Mouse (Mus musculus) C2C12 (cell line): Measurements from ENCODE around the gene Abt1. TPM values are rescaled to one million over a fixed set of nuclear protein-coding genes. Genes with fewer than 3 reads are reported as not detected.

ENCODE experiments used
- H3K27me3 ChIP-seq: one replicate; pipeline ENCODE4 v1.6.1; 2011; ENCODE audit not compliant: control insufficient read depth, insufficient read depth, insufficient read length
- H3K36me3 ChIP-seq: one replicate; pipeline ENCODE4 v1.6.1; 2011; ENCODE audit not compliant: control insufficient read depth, insufficient read depth
- H3K4me3 ChIP-seq: one replicate; pipeline ENCODE4 v1.5.1; 2011; ENCODE audit warnings: mild to moderate bottlenecking, control low read depth; ENCODE audit not compliant: poor library complexity, insufficient read depth, severe bottlenecking
- H3K79me2 ChIP-seq: one replicate; pipeline ENCODE4 v1.6.1; 2011; ENCODE audit not compliant: control insufficient read depth, insufficient read depth
- H3K79me3 ChIP-seq: one replicate; pipeline ENCODE4 v1.6.1; 2011; ENCODE audit warnings: low read depth, control low read depth
- H3ac ChIP-seq: one replicate; pipeline ENCODE3; 2011; ENCODE audit warnings: low read depth; ENCODE audit not compliant: control insufficient read depth, insufficient read length
- CEBPB ChIP-seq: IDR thresholded peaks from one replicate; pipeline ENCODE4 v1.6.1; 2011; ENCODE audit warnings: low read depth, mild to moderate bottlenecking, control low read depth, moderate library complexity
- CTCF ChIP-seq: IDR thresholded peaks from one replicate; pipeline ENCODE4 v1.5.1; 2011; ENCODE audit not compliant: control insufficient read depth, insufficient read depth, insufficient read length
- FOSL1 ChIP-seq: IDR thresholded peaks from one replicate; pipeline ENCODE4 v1.8.0; 2011; ENCODE audit warnings: mild to moderate bottlenecking, low read length; ENCODE audit not compliant: poor library complexity, insufficient read depth, severe bottlenecking
- MAX ChIP-seq: IDR thresholded peaks from one replicate; pipeline ENCODE4 v1.6.1; 2011; ENCODE audit warnings: mild to moderate bottlenecking, control low read depth
- MYOD1 ChIP-seq: IDR thresholded peaks from one replicate; pipeline ENCODE4 v1.6.1; 2011; ENCODE audit warnings: low read depth; ENCODE audit not compliant: control insufficient read depth, insufficient read length
- MYOG ChIP-seq: IDR thresholded peaks from one replicate; pipeline ENCODE4 v1.6.1; 2011; ENCODE audit not compliant: control insufficient read depth, insufficient read length; ENCODE audit errors: extremely low read depth
- USF1 ChIP-seq: IDR thresholded peaks from one replicate; pipeline ENCODE4 v1.6.1; 2011; ENCODE audit warnings: low read depth, mild to moderate bottlenecking, control low read depth, moderate library complexity
- polyA plus RNA-seq: library from polyadenylated mRNA; unstranded; fragments of >200 nt; fragmentation: generic; extraction: Trizol; gene quantifications from one replicate; pipeline ENCODE4 v1.2.1, GENCODE M21; 2012; ENCODE audit warnings: missing spikeins

Abt1 gene
- polyA plus RNA-seq, 1 experiment: 11.2 TPM

GRCm38 (mm10) chr13:23463381-23464223 is 39.9 kb upstream of the Abt1 start:
- no peak for TF ChIP-seq FOSL1
- no peak for TF ChIP-seq CTCF
- no peak for TF ChIP-seq CEBPB
- TF ChIP-seq MYOD1: no peak
- TF ChIP-seq MYOG: no peak
- no peak for TF ChIP-seq USF1
- TF ChIP-seq MAX: no peak
- Histone ChIP-seq H3K79me3 (no peaks in the 10 kb centered on the region), H3K36me3 (no peaks in the 10 kb centered on the region), H3K4me3 (peak overlapping the region; percentile 23), H3K79me2 (no peaks in the 10 kb centered on the region), H3K27me3 (no peaks in the 10 kb centered on the region), H3ac (peak overlapping the region; percentile 36)

GRCm38 (mm10) chr13:23462669-23463068 is 39.0 kb upstream of the Abt1 start:
- Histone ChIP-seq H3K36me3 (no peaks in the 10 kb centered on the region), H3K79me3 (no peaks in the 10 kb centered on the region), H3K27me3 (no peaks in the 10 kb centered on the region), H3K79me2 (no peaks in the 10 kb centered on the region), H3K4me3 (no peak overlapping the region), H3ac (no peak overlapping the region)
- TF ChIP-seq MYOG: no peak
- no peak for TF ChIP-seq USF1
- TF ChIP-seq MYOD1: no peak
- TF ChIP-seq CTCF: no peak
- TF ChIP-seq FOSL1: no peak
- no peak for TF ChIP-seq CEBPB

- TF ChIP-seq MYOG (no peak), CTCF (no peak), MAX (no peak), MYOD1 (no peak), FOSL1 (no peak), USF1 (no peak), CEBPB (no peak)
Observed at GRCm38 (mm10) chr13:23462063-23462462, 38.4 kb upstream of the Abt1 start.

DNA sequence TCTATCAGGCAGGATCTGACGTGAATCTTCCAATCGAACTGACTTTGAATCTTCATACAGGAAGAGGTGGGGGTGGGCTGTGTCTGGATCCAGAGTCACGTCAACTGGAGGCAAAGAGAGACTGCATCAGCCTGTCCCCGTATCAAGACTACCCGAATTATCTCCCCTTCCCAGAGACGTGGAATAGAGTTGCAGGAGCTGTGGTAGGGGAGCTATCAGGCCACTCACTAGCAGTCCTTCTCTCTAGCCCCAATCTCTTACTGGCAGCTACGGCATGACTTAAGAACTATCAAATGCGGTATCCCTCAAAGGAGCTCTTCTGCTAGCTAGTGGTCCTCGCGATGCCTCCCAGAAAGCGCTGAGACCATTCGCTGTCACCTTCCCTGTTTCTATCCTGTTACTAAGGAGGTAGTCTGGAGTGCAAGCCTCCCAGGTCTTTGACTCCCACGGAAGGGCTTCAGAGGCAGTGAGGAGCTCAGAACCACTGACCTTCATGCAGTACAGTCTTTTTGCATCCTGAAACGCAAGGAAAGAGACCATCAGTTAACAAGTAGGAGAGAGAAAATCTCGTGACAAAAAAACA is 35.7 kb upstream of the Abt1 start:
- H3K4me3 ChIP-seq: no peak overlapping the region
- H3K79me3 ChIP-seq: no peaks in the 10 kb centered on the region
- no peaks in the 10 kb centered on the region for H3K36me3 ChIP-seq
- H3ac ChIP-seq: no peak overlapping the region
- no peaks in the 10 kb centered on the region for H3K27me3 ChIP-seq
- H3K79me2 ChIP-seq: no peaks in the 10 kb centered on the region
- TF ChIP-seq CEBPB (no peak), MAX (no peak), MYOG (no peak), CTCF (no peak), USF1 (no peak)

More at GRCm38 (mm10) chr13:23462063-23462462, 38.4 kb upstream of the Abt1 start:
- H3K36me3 ChIP-seq: no peaks in the 10 kb centered on the region
- H3K27me3 ChIP-seq: no peaks in the 10 kb centered on the region
- H3ac ChIP-seq: no peak overlapping the region
- no peak overlapping the region for H3K4me3 ChIP-seq
- no peaks in the 10 kb centered on the region for H3K79me2 ChIP-seq
- no peaks in the 10 kb centered on the region for H3K79me3 ChIP-seq

DNA sequence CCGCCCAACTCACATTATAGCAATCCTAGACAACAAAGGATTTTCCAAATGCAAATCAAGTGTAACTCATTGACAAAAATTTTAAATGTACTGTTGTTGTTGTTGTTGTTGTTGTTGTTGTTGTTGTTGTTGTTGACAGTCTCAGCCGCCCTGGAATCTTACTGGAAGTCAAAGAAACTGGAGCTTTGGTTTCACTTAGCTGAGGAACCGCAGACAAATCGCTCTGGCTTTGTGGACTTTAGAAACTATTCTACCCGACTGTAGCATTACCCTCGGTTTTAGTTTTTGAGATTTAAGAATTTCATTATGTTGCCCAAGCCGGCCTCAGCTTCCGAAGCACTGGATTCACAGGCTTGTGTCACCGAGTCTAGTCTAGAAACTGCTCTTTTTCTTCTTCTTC is 30.3 kb upstream of the Abt1 start:
- Histone ChIP-seq H3ac (peak overlapping the region; percentile 67), H3K4me3 (peak overlapping the region; percentile 37), H3K79me3 (no peaks in the 10 kb centered on the region), H3K36me3 (no peaks in the 10 kb centered on the region), H3K79me2 (no peaks in the 10 kb centered on the region), H3K27me3 (no peaks in the 10 kb centered on the region)
- no peak for TF ChIP-seq USF1

- no peaks in the 10 kb centered on the region for H3K36me3 ChIP-seq
- no peaks in the 10 kb centered on the region for H3K79me2 ChIP-seq
- no peaks in the 10 kb centered on the region for H3K27me3 ChIP-seq
- TF ChIP-seq MYOG: no peak
- TF ChIP-seq MYOD1: no peak
- peak; percentile 17 for TF ChIP-seq CEBPB
- no peak for TF ChIP-seq USF1
- peak overlapping the region; percentile 67 for H3ac ChIP-seq
- peak overlapping the region; percentile 37 for H3K4me3 ChIP-seq
- H3K79me3 ChIP-seq: no peaks in the 10 kb centered on the region
Observed at GRCm38 (mm10) chr13:23453362-23453862, 29.7 kb upstream of the Abt1 start.
